Mouse (Mus musculus): ENCODE results near the gene Faf2. TPM values are rescaled to one million over a fixed set of nuclear protein-coding genes. Genes with fewer than 3 reads are reported as not detected.

The Faf2 gene
- polyA plus RNA-seq, 1 experiment from 2014 or later = 28.5 TPM

GRCm38 (mm10) chr13:54692711-54693557 lies 71.3 kb downstream of the Faf2 start:
- H3K4me3 ChIP-seq (replicated peaks) = peak overlapping the region; percentile 78
- ATAC-seq (ENCODE audit: insufficient read depth) = no peak
- H3K4me2 ChIP-seq = peak overlapping the region; percentile 90
- peaks cover 66% of the 10 kb centered on the region for H3K4me1 ChIP-seq (replicated peaks)
- peak overlapping the region; percentile 98 for H3K9ac ChIP-seq
- WGBS (ENCODE audit: insufficient replicate concordance) = 5% methylated on average over 21 of the region's 21 CpGs
- H3K27me3 ChIP-seq = no peaks in the 10 kb centered on the region
- no peaks in the 10 kb centered on the region for H3K9me3 ChIP-seq (replicated peaks)
- H3K27ac ChIP-seq (replicated peaks) = peak overlapping the region; percentile 94
- no peaks in the 10 kb centered on the region for H3K36me3 ChIP-seq (replicated peaks)

GRCm38 (mm10) chr13:54693558-54694347 lies 72.2 kb downstream of the Faf2 start, which contains the start of gene Rnf44:
Gene Rnf44 (minus strand): TSS chr13:54693907.
- peak; percentile 96 for ATAC-seq (ENCODE audit: insufficient read depth)
- under 1% methylated on average over 82 of the region's 92 CpGs for WGBS (ENCODE audit: insufficient replicate concordance)
- peak within 1 kb of the TSS; percentile 90 for H3K4me2 ChIP-seq
- H3K4me1 ChIP-seq (replicated peaks) = peaks cover 59% of the 10 kb centered on the region
- no peaks in the 10 kb centered on the region for H3K27me3 ChIP-seq
- H3K27ac ChIP-seq (replicated peaks) = peak within 1 kb of the TSS; percentile 94
- H3K36me3 ChIP-seq (replicated peaks) = no peaks in the 10 kb centered on the region
- H3K9ac ChIP-seq = peak within 1 kb of the TSS; percentile 98
- peak within 1 kb of the TSS; percentile 78 for H3K4me3 ChIP-seq (replicated peaks)
- no peaks in the 10 kb centered on the region for H3K9me3 ChIP-seq (replicated peaks)

- H3K4me3 ChIP-seq (replicated peaks) = peak overlapping the region; percentile 78
- peak overlapping the region; percentile 90 for H3K4me2 ChIP-seq
- H3K9ac ChIP-seq = peak overlapping the region; percentile 59
- H3K27ac ChIP-seq (replicated peaks) = peak overlapping the region; percentile 94
- no peaks in the 10 kb centered on the region for H3K36me3 ChIP-seq (replicated peaks)
- peaks cover 51% of the 10 kb centered on the region for H3K4me1 ChIP-seq (replicated peaks)
- WGBS (ENCODE audit: insufficient replicate concordance) = 13% methylated on average over 26 of the region's 26 CpGs
- peak; percentile 70 for ATAC-seq (ENCODE audit: insufficient read depth)
- H3K27me3 ChIP-seq = no peaks in the 10 kb centered on the region
- H3K9me3 ChIP-seq (replicated peaks) = no peaks in the 10 kb centered on the region
These were observed 72.9 kb downstream of the Faf2 start for GRCm38 (mm10) chr13:54694348-54695060.

GRCm38 (mm10) chr13:54695479-54696230 lies 74.1 kb downstream of the Faf2 start:
- H3K4me1 ChIP-seq (replicated peaks) = peaks cover 40% of the 10 kb centered on the region
- no peaks in the 10 kb centered on the region for H3K9me3 ChIP-seq (replicated peaks)
- no peak overlapping the region for H3K9ac ChIP-seq
- no peak overlapping the region for H3K27ac ChIP-seq (replicated peaks)
- no peak overlapping the region for H3K4me2 ChIP-seq
- no peaks in the 10 kb centered on the region for H3K27me3 ChIP-seq
- 73% methylated on average over 11 of the region's 11 CpGs for WGBS (ENCODE audit: insufficient replicate concordance)
- ATAC-seq (ENCODE audit: insufficient read depth) = no peak
- H3K36me3 ChIP-seq (replicated peaks) = no peaks in the 10 kb centered on the region
- H3K4me3 ChIP-seq (replicated peaks) = no peak overlapping the region

GRCm38 (mm10) chr13:54701243-54701642 lies 79.7 kb downstream of the Faf2 start, which contains the start of gene Cdhr2:
Gene Cdhr2 (plus strand): TSS chr13:54701461.
- Histone ChIP-seq H3K4me2 (peak within 1 kb of the TSS; percentile 55), H3K4me3 (replicated peaks) (peak within 1 kb of the TSS; percentile 40), H3K4me1 (replicated peaks) (0 out of 2 replicates have a peak, but pooled peaks cover 9% of the 10 kb centered on the region), H3K36me3 (replicated peaks) (no peaks in the 10 kb centered on the region), H3K27ac (replicated peaks) (peak within 1 kb of the TSS; percentile 64; the same call in 1 of the 2 replicates), H3K27me3 (no peaks in the 10 kb centered on the region), H3K9me3 (replicated peaks) (no peaks in the 10 kb centered on the region), H3K9ac (no peak within 1 kb of the TSS)
- 63% methylated on average over 5 of the region's 5 CpGs for WGBS (ENCODE audit: insufficient replicate concordance)
- ATAC-seq (ENCODE audit: insufficient read depth) = peak; percentile 64

GRCm38 (mm10) chr13:54702507-54702906 lies 80.9 kb downstream of the Faf2 start:
- H3K4me2 ChIP-seq = peak overlapping the region; percentile 55

GRCm38 (mm10) chr13:54704890-54705289 lies 83.3 kb downstream of the Faf2 start:
- Histone ChIP-seq H3K4me3 (replicated peaks) (no peak overlapping the region), H3K4me2 (no peak overlapping the region), H3K27ac (replicated peaks) (no peak overlapping the region), H3K4me1 (replicated peaks) (peaks cover 13% of the 10 kb centered on the region; the same call in 1 of the 2 replicates), H3K9ac (no peak overlapping the region), H3K9me3 (replicated peaks) (no peaks in the 10 kb centered on the region), H3K36me3 (replicated peaks) (no peaks in the 10 kb centered on the region), H3K27me3 (no peaks in the 10 kb centered on the region)
- 41% methylated on average over 6 of the region's 6 CpGs for WGBS (ENCODE audit: insufficient replicate concordance)
- ATAC-seq (ENCODE audit: insufficient read depth) = no peak

More at GRCm38 (mm10) chr13:54702507-54702906, 80.9 kb downstream of the Faf2 start:
- ATAC-seq (ENCODE audit: insufficient read depth) = no peak
- Histone ChIP-seq H3K9me3 (replicated peaks) (no peaks in the 10 kb centered on the region), H3K4me1 (replicated peaks) (peaks cover 13% of the 10 kb centered on the region; the same call in 1 of the 2 replicates), H3K4me3 (replicated peaks) (no peak overlapping the region), H3K36me3 (replicated peaks) (no peaks in the 10 kb centered on the region), H3K27me3 (no peaks in the 10 kb centered on the region), H3K27ac (replicated peaks) (no peak overlapping the region), H3K9ac (no peak overlapping the region)
- 30% methylated on average over 7 of the region's 7 CpGs for WGBS (ENCODE audit: insufficient replicate concordance)

GRCm38 (mm10) chr13:54710866-54711265 lies 89.3 kb downstream of the Faf2 start:
- Histone ChIP-seq H3K4me2 (no peak overlapping the region), H3K4me1 (replicated peaks) (peaks cover 5% of the 10 kb centered on the region; the same call in 1 of the 2 replicates), H3K4me3 (replicated peaks) (no peak overlapping the region), H3K27ac (replicated peaks) (no peak overlapping the region), H3K36me3 (replicated peaks) (no peaks in the 10 kb centered on the region), H3K9me3 (replicated peaks) (no peaks in the 10 kb centered on the region), H3K9ac (no peak overlapping the region), H3K27me3 (no peaks in the 10 kb centered on the region)
- 50% methylated on average over 3 of the region's 3 CpGs for WGBS (ENCODE audit: insufficient replicate concordance)
- ATAC-seq (ENCODE audit: insufficient read depth) = no peak
